Mouse (Mus musculus) hindbrain, embryonic 11.5 days (tissue): ENCODE results near the gene Sdk1. TPM values are rescaled to one million over a fixed set of nuclear protein-coding genes. Genes with fewer than 3 reads are reported as not detected.

Experiments used
- ATAC-seq: fragments of 200-750 bp; cut with Nextera tagmentation; 2 replicates; pipeline ENCODE4 v1.8.0; 2017; ENCODE audit warnings: mild to moderate bottlenecking, moderate TSS enrichment, moderate library complexity; ENCODE audit not compliant: low FRiP score
- DNase-seq: peaks from one replicate; pipeline ENCODE4 v3.0.0-alpha.2; 2015; ENCODE audit warnings: low spot score
- H3K27ac ChIP-seq: fragments of 300-500 bp; sonication (generic); 2 replicates; pipeline ENCODE4 v1.5.1; 2014; ENCODE audit warnings: mild to moderate bottlenecking, low read depth, low read length
- H3K27me3 ChIP-seq: fragments of 300-500 bp; sonication (generic); 2 replicates; pipeline ENCODE4 v1.6.1; 2014; ENCODE audit warnings: mild to moderate bottlenecking, low read length, moderate library complexity, mixed read lengths; ENCODE audit not compliant: control insufficient read depth, insufficient read depth
- H3K36me3 ChIP-seq: fragments of 300-500 bp; sonication (generic); 2 replicates; pipeline ENCODE4 v1.6.1; 2014; ENCODE audit warnings: mild to moderate bottlenecking, low read length, moderate library complexity, mixed read lengths; ENCODE audit not compliant: control insufficient read depth, insufficient read depth
- H3K4me1 ChIP-seq: fragments of 300-500 bp; sonication (generic); replicated peaks from 2 replicates; pipeline ENCODE4 v1.6.1; 2014; ENCODE audit warnings: low read length, mixed read lengths; ENCODE audit not compliant: control insufficient read depth, insufficient read depth
- H3K4me2 ChIP-seq: fragments of 300-500 bp; sonication (generic); replicated peaks from 2 replicates; pipeline ENCODE4 v1.6.1; 2014; ENCODE audit warnings: mild to moderate bottlenecking, low read depth, low read length
- H3K4me3 ChIP-seq: fragments of 300-500 bp; sonication (generic); 2 replicates; pipeline ENCODE4 v1.5.1; 2014; ENCODE audit warnings: low read depth, low read length
- H3K9ac ChIP-seq: fragments of 300-500 bp; sonication (generic); 2 replicates; pipeline ENCODE4 v1.6.1; 2014; ENCODE audit warnings: low read depth, low read length
- H3K9me3 ChIP-seq: fragments of 300-500 bp; sonication (generic); 2 replicates; pipeline ENCODE4 v1.6.1; 2016; ENCODE audit warnings: low read length; ENCODE audit not compliant: control insufficient read depth
- WGBS: fragments of 180-500 bp; shearing (Covaris S2); extraction: QIAGEN DNeasy Blood & Tissue Kit; methylation state at CpG from one replicate; pipeline ENCODE4 v1.1.7; 2014; 5-methylcytosine and 5-hydroxymethylcytosine counted together
- polyA plus RNA-seq: library from polyadenylated mRNA; unstranded; fragments of >200 nt; fragmentation: Nextera tagmentation; extraction: Ambion mirVana; gene quantifications from 2 replicates; pipeline ENCODE4 v1.2.1, GENCODE M21; 2014

The Sdk1 gene
- polyA plus RNA-seq, 1 experiment from 2014 or later = 1.1 TPM

DNA sequence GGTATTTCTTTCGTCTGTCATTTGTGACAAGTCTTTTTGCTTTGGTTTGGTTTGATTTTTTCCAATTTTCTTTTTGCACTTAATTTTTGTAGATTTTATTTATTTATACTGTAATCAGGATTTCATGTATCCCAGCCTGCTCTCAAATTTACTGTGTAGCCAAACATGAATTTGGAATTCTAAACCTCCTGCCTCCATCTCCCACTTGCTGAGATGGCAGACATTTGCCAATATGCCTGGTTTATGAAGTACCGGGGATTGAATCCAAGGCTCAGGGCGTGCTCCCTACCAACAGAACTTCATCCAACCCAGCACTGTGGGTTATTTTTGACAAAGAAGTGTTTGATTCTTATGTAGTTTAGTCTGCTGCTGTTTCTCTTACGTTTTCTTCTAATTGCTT, 744.3 kb downstream of the Sdk1 start:
- no peak for DNase-seq
- Histone ChIP-seq H3K4me1 (no peaks in the 10 kb centered on the region), H3K27ac (no peak overlapping the region), H3K9me3 (no peaks in the 10 kb centered on the region), H3K4me3 (no peak overlapping the region), H3K9ac (no peak overlapping the region), H3K27me3 (no peaks in the 10 kb centered on the region), H3K36me3 (no peaks in the 10 kb centered on the region), H3K4me2 (no peak overlapping the region)
- WGBS = 90% methylated on average over 4 of the region's 4 CpGs
- ATAC-seq = no peak

DNA sequence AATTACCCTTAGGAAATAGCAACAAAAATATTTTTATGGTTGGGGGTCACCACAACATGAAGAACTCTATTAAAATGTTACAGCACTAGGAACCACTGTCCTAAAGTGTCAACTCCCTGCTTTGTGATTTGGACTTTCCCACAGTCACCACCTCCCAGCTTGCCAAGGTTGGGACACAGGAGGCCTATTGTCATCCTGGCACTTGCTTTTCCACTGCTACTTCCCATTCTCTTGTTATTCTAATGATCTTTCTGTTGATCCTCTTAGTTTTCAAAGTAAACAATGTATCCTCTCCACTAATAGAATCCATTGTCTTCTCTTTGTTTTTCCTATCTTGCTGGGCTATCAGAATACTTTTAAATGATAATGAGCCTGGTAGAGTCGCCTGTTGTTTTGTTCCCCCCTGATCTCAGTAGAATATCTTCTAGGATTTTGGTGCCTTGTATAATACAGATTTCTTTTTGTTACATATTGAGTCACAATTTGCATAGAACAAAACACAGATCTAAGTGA, 746.1 kb downstream of the Sdk1 start:
- H3K36me3 ChIP-seq = no peaks in the 10 kb centered on the region
- H3K4me1 ChIP-seq = no peaks in the 10 kb centered on the region
- H3K9ac ChIP-seq = no peak overlapping the region
- 7% methylated on average over 1 of the region's 1 CpGs for WGBS
- no peak overlapping the region for H3K4me3 ChIP-seq
- H3K9me3 ChIP-seq = no peaks in the 10 kb centered on the region
- no peak overlapping the region for H3K4me2 ChIP-seq
- DNase-seq = no peak
- ATAC-seq = no peak
- no peaks in the 10 kb centered on the region for H3K27me3 ChIP-seq
- no peak overlapping the region for H3K27ac ChIP-seq

DNA sequence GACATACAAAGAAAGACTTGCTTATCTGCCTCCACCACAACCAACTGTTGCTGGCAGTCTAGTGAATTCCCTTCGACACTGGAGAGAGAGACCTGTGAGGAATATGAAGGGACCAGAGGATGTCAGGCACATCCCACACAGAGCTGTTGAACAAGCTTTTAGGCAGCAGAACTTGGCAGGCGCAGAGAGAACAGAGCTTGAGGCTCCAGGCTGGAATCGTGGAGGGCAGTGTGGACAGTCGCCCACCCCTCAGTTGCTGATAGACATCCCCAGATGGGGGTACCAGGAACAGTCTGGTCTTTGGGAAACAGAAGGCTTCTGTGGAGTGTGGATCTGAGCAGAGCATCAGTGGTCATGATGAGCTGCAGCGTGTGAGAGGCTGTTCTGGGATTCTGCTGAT, 747.4 kb downstream of the Sdk1 start:
- no peak for DNase-seq
- Histone ChIP-seq H3K9me3 (no peaks in the 10 kb centered on the region), H3K4me3 (no peak overlapping the region), H3K9ac (no peak overlapping the region), H3K4me1 (no peaks in the 10 kb centered on the region), H3K36me3 (no peaks in the 10 kb centered on the region), H3K4me2 (no peak overlapping the region), H3K27me3 (no peaks in the 10 kb centered on the region), H3K27ac (no peak overlapping the region)
- ATAC-seq = no peak
- 82% methylated on average over 5 of the region's 5 CpGs for WGBS

DNA sequence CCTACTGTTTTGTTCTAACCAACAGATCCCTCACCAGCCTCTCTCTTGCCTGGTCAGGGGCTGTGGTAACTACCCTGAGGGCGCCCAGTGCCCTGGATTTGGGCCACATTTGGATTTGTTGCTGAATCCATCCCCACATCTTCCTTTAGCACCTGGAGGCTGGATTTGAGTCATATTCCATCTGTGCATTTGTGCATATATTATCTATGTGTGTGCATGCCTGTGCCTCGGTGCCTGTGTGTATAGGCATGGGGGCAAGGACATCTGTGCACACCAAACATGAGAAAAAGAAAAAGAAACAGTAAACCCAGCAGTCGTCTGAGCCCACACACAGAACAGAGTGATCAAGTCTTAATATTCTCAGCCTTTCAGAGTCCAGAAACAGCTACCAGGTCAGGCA, 752.9 kb downstream of the Sdk1 start:
- H3K9me3 ChIP-seq = no peaks in the 10 kb centered on the region
- no peak for ATAC-seq
- 85% methylated on average over 3 of the region's 3 CpGs for WGBS

DNA sequence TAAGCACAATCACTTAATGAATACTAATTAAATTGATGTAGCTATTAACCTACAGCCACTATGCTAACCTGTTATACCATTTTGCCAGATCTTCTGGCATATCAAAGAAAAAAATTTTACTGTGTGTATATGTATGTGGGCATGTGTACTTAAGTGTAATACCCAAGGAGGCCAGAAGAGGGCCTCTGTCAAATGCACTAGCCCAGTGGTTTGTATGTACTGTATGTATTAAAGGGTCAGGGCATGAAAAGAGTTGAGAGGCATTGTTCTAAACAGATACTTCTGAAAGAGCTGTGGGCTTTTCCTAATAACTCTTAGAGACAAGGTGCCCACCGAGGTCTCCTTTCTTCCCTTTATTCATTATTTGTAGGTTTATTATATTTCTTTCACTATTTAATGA, 759.0 kb downstream of the Sdk1 start:
- no peak for DNase-seq
- WGBS = 96% methylated on average over 1 of the region's 1 CpGs
- no peak for ATAC-seq
- H3K27ac ChIP-seq = no peak overlapping the region
- no peaks in the 10 kb centered on the region for H3K4me1 ChIP-seq
- no peak overlapping the region for H3K4me2 ChIP-seq
- H3K36me3 ChIP-seq = no peaks in the 10 kb centered on the region
- H3K4me3 ChIP-seq = no peak overlapping the region
- H3K9me3 ChIP-seq = no peaks in the 10 kb centered on the region
- no peaks in the 10 kb centered on the region for H3K27me3 ChIP-seq
- H3K9ac ChIP-seq = no peak overlapping the region

More for the DNA sequence above, 752.9 kb downstream of the Sdk1 start:
- Histone ChIP-seq H3K4me1 (no peaks in the 10 kb centered on the region), H3K36me3 (no peaks in the 10 kb centered on the region), H3K27ac (no peak overlapping the region), H3K27me3 (no peaks in the 10 kb centered on the region), H3K4me2 (no peak overlapping the region), H3K4me3 (no peak overlapping the region), H3K9ac (no peak overlapping the region)
- no peak for DNase-seq

DNA sequence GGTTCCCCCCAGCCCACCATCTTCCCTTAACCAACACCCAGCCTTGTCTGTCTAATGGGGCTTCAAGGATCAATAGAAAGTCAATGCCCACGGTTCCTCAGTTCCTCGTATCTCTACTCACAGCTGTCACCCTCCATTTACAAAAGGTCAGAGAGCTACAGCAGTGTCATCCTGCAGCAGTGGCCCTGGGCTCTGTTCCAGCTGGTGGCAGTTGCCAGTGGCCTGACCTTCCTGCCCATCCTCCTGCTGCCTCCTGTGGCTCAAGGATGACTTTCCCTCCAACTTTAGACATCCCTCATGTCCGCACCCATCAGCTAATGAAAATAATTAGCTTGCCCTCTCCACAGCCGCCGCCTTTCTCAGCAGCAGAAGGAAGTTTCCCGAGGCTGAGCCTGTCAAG, 759.8 kb downstream of the Sdk1 start:
- no peak overlapping the region for H3K9ac ChIP-seq
- whole genome bisulfite sequencing = 49% methylated on average over 6 of the region's 6 CpGs
- H3K4me2 ChIP-seq = no peak overlapping the region
- H3K9me3 ChIP-seq = no peaks in the 10 kb centered on the region
- H3K27me3 ChIP-seq = no peaks in the 10 kb centered on the region
- DNase-seq (no peak), ATAC-seq (no peak)
- H3K4me1 ChIP-seq = no peaks in the 10 kb centered on the region
- no peak overlapping the region for H3K4me3 ChIP-seq
- no peak overlapping the region for H3K27ac ChIP-seq
- no peaks in the 10 kb centered on the region for H3K36me3 ChIP-seq

DNA sequence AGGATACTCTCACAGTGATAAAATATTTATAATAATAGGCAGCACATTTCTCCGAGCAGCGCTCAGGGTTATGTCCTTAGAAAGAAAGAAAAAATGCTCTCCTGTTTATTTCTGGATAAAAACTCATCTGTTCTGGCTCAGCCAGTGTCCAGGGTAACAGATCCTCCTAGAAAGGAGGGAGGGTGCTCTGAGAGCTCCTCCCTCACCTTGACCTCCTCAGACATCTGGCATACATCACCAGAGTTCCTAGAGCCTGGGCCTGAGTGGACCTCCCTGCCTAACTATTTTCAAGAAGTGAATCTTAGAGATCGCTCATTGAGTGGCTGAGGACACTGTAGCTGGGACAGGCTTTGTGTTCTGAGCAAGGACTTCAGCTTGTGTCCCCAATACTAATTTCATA, 760.7 kb downstream of the Sdk1 start:
- Histone ChIP-seq H3K4me2 (no peak overlapping the region), H3K4me3 (no peak overlapping the region), H3K36me3 (no peaks in the 10 kb centered on the region), H3K27ac (no peak overlapping the region), H3K27me3 (no peaks in the 10 kb centered on the region), H3K9me3 (no peaks in the 10 kb centered on the region), H3K9ac (no peak overlapping the region), H3K4me1 (no peaks in the 10 kb centered on the region)
- no peak for ATAC-seq
- 83% methylated on average over 3 of the region's 3 CpGs for WGBS
- no peak for DNase-seq

DNA sequence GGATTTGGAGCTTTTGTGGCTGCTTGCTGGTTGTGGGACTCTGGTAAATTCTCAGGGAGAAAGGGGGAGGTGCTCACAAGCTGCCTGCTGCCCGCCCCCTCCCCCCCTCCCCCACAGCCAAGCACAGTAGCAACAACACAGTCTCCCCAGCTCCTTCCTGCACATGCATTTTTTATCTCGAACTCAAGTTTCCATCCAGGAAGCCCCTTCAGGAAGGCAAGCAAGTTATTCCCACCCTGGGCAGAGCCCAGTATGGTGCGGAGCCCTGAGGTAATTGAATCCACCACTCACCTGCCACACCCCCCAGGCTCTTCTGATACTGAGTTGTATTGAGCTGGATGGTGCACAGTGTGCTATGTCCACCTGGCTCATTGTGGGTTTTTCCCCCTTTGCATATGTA, 768.9 kb downstream of the Sdk1 start:
- H3K36me3 ChIP-seq = no peaks in the 10 kb centered on the region
- H3K9me3 ChIP-seq = no peaks in the 10 kb centered on the region
- H3K4me1 ChIP-seq = no peaks in the 10 kb centered on the region
- no peak overlapping the region for H3K9ac ChIP-seq
- H3K4me2 ChIP-seq = no peak overlapping the region
- ATAC-seq (no peak), DNase-seq (no peak)
- 21% methylated on average over 3 of the region's 3 CpGs for WGBS
- no peak overlapping the region for H3K4me3 ChIP-seq
- H3K27me3 ChIP-seq = no peaks in the 10 kb centered on the region
- H3K27ac ChIP-seq = no peak overlapping the region

DNA sequence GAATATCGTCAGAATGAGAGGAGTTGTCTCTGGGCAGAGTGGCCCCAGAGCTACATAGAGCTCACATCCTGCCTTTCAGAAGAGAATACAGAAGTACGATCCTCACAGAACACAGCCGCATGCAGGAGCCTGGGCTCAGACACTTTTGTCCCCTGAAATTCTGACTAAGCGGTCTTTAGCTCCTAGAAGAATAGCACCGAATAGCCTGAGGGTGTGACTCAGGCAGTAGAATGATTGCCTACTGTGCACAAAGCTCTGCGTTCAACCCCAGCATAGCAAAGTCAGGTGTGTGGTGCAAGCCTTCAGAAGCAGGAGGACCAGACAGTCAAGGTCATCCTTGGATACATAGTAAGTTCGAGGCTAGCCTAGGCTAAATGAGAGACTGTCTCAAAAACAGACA, 775.7 kb downstream of the Sdk1 start:
- Histone ChIP-seq H3K4me1 (no peaks in the 10 kb centered on the region), H3K9me3 (no peaks in the 10 kb centered on the region), H3K27me3 (no peaks in the 10 kb centered on the region), H3K4me3 (no peak overlapping the region), H3K36me3 (no peaks in the 10 kb centered on the region), H3K9ac (no peak overlapping the region), H3K4me2 (no peak overlapping the region), H3K27ac (no peak overlapping the region)
- DNase-seq (no peak), ATAC-seq (no peak)
- 87% methylated on average over 7 of the region's 7 CpGs for WGBS
